Mouse (Mus musculus): Measurements from ENCODE around the gene Mdm2. TPM values are rescaled to one million over a fixed set of nuclear protein-coding genes. Genes with fewer than 3 reads are reported as not detected.

Mdm2 gene
- total and polyA plus RNA-seq, 3 experiments, result 79.8 to 136 (median 112) TPM

DNA sequence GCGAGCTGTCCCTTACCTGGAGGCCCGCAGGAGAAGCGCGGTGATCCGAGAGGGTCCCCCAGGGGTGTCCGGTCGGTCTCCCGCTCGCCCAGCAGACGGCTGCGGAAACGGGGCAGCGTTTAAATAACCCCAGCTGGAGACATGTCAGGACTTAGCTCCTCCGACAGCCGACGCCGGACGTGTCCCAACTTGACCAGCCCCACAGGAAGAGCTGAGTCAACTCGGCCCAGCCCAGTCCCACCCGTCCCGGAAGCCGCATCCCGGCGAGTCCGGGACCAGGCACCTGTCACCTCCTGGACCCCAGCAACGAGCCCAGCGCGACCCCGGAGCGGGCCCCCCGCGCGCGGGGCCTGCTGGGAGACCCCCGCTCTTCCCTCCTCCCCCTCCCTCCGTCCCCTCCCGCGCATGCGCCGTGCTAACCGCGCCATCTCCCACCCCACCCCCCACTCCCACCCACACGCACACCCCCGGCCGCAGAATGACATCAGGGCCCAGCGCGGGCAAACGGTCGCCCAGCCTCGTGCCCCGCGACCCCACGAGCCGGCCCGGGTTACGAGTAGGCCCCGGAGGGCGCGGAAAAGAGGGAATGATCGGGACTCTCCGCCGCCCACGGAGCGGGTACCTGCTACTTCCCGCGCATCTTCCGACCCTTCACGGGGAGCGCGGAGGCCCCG lies 491 bp downstream of the Mdm2 start:
- Histone ChIP-seq H3K4me3 (replicated peaks in 1 of 3; ENCODE audit: low read depth in 2 of 3, low read length in 2 of 3, poor library complexity in 1 of 3) (peak overlapping the region; percentile 84 to 99 (median 90)), H3K27ac (ENCODE audit: insufficient read depth, low read depth) (peak overlapping the region; percentile 100), H3K27me3 (replicated peaks) (no peaks in the 10 kb centered on the region), H3K79me2 (replicated peaks; ENCODE audit: control insufficient read depth, extremely low read depth, insufficient read depth, poor library complexity, severe bottlenecking) (peaks cover 45% of the 10 kb centered on the region), H3K4me2 (ENCODE audit: insufficient read depth, low read depth, poor library complexity, severe bottlenecking) (no peak overlapping the region), H3K9ac (ENCODE audit: insufficient read depth, low read depth) (peak overlapping the region; percentile 100), H3K4me1 (ENCODE audit: control insufficient read depth in 1 of 2, insufficient read depth in 2 of 2) (peaks cover 22 to 47% of the 10 kb centered on the region in 2 experiments), H3K36me3 (replicated peaks in 1 of 2; ENCODE audit: control insufficient read depth in 1 of 2, insufficient read depth in 1 of 2, low read length in 1 of 2) (peaks cover 20 to 33% of the 10 kb centered on the region in 2 experiments), H3K9me3 (replicated peaks; ENCODE audit: low read length) (no peaks in the 10 kb centered on the region)
- in situ Hi-C loops (cut with MboI; ENCODE audit: low pct_ligation_motif_present, low pct_unique_long_range_greater_than_20kb, low sequenced_read_pairs), result no loop called here
- dilution Hi-C loops (cut with MboI; ENCODE audit: extremely low pct_ligation_motif_present, extremely low pct_unique_long_range_greater_than_20kb, low sequenced_read_pairs), result no loop called here
- peak; percentile 82 for DNase-seq (ENCODE audit: extremely low read depth)
- peak; percentile 90 for TF ChIP-seq TBP (conservative IDR thresholded peaks at IDR 0.05; ENCODE audit: low read depth, low read length)
- TF ChIP-seq UBTF (IDR thresholded peaks at IDR 0.05; ENCODE audit: low read depth, low read length), result peak; percentile 82; the same call in 1 of the 2 replicates
- TF ChIP-seq ZNF384 (IDR thresholded peaks at IDR 0.05; ENCODE audit: low read depth, low read length), result peak; percentile 33
- 0 out of 2 replicates have a peak, but pooled peaks have one; percentile 33 for TF ChIP-seq MAX (IDR thresholded peaks at IDR 0.05; ENCODE audit: low read length)
- TF ChIP-seq POLR2AphosphoS2 (IDR thresholded peaks at IDR 0.05; ENCODE audit: low read depth, low read length), result peak; percentile 49; the same call in 1 of the 2 replicates
- TF ChIP-seq CHD1 (IDR thresholded peaks at IDR 0.05; ENCODE audit: low read depth, low read length), result peak; percentile 99
- TF ChIP-seq MAZ (IDR thresholded peaks at IDR 0.05; ENCODE audit: low read depth, low read length), result no peak; the same call in 1 of the 2 replicates
- no peak for TF ChIP-seq CTCF (conservative IDR thresholded peaks at IDR 0.05 in 1 of 2, IDR thresholded peaks at IDR 0.05 in 1 of 2; ENCODE audit: low read depth in 2 of 2, low read length in 2 of 2)
- TF ChIP-seq POLR2A (IDR thresholded peaks at IDR 0.05; ENCODE audit: low read depth, low read length), result peak; percentile 95
- peak; percentile 97 for TF ChIP-seq SIN3A (IDR thresholded peaks at IDR 0.05; ENCODE audit: low read length)
- no peak for TF ChIP-seq ZC3H11A (IDR thresholded peaks at IDR 0.05; ENCODE audit: low read depth, low read length)
- TF ChIP-seq NRF1 (IDR thresholded peaks at IDR 0.05; ENCODE audit: low read depth, low read length), result peak; percentile 80
- TF ChIP-seq MEF2A (IDR thresholded peaks at IDR 0.05; ENCODE audit: borderline replicate concordance, low read depth, low read length), result peak; percentile 95
- peak; percentile 96 for TF ChIP-seq IRF4 (IDR thresholded peaks at IDR 0.05; ENCODE audit: low read depth, low read length)
- TF ChIP-seq USF2 (conservative IDR thresholded peaks at IDR 0.05; ENCODE audit: low read depth, low read length), result no peak
- no peak; the same call in 1 of the 2 replicates for TF ChIP-seq RCOR1 (conservative IDR thresholded peaks at IDR 0.05; ENCODE audit: low read depth, low read length)
- no peak; the same call in none of the 2 replicates for TF ChIP-seq RAD21 (IDR thresholded peaks at IDR 0.05; ENCODE audit: low read depth, low read length)
- peak; percentile 91 for TF ChIP-seq ELF1 (IDR thresholded peaks at IDR 0.05; ENCODE audit: low read depth, low read length)
- TF ChIP-seq MAFK (IDR thresholded peaks at IDR 0.05; ENCODE audit: insufficient replicate concordance, low read length), result peak; percentile 77; the same call in 1 of the 2 replicates
- TF ChIP-seq GABPA (IDR thresholded peaks at IDR 0.05; ENCODE audit: insufficient replicate concordance, low read depth, low read length), result no peak
- TF ChIP-seq ETS1 (conservative IDR thresholded peaks at IDR 0.05; ENCODE audit: low read depth, low read length), result peak; percentile 91
- peak; percentile 81 for TF ChIP-seq MXI1 (IDR thresholded peaks at IDR 0.05; ENCODE audit: low read depth, low read length)
- peak; percentile 90 for TF ChIP-seq NELFE (IDR thresholded peaks at IDR 0.05; ENCODE audit: low read depth, low read length)
- 0 out of 2 replicates have a peak, but pooled peaks have one; percentile 40 for TF ChIP-seq KAT2A (IDR thresholded peaks at IDR 0.05; ENCODE audit: insufficient replicate concordance, low read length)
- no peak; the same call in none of the 2 replicates for TF ChIP-seq CHD2 (IDR thresholded peaks at IDR 0.05; ENCODE audit: low read length)
- no peak for TF ChIP-seq PAX5 (IDR thresholded peaks at IDR 0.05; ENCODE audit: low read length)
- no peak for TF ChIP-seq JUN (IDR thresholded peaks at IDR 0.05; ENCODE audit: insufficient read depth, low read depth, low read length)
- no peak for TF ChIP-seq E2F4 (IDR thresholded peaks at IDR 0.05; ENCODE audit: insufficient replicate concordance, low read depth, low read length)
- TF ChIP-seq ZMIZ1 (IDR thresholded peaks at IDR 0.05; ENCODE audit: low read depth, low read length), result peak; percentile 97
- TF ChIP-seq JUND (conservative IDR thresholded peaks at IDR 0.05; ENCODE audit: low read depth, low read length), result peak; percentile 60; the same call in 1 of the 2 replicates
- peak; percentile 95 for TF ChIP-seq TCF12 (IDR thresholded peaks at IDR 0.05; ENCODE audit: low read depth, low read length)
- TF ChIP-seq EP300 (IDR thresholded peaks at IDR 0.05; ENCODE audit: low read length), result peak; percentile 77
- TF ChIP-seq HCFC1 (IDR thresholded peaks at IDR 0.05; ENCODE audit: low read depth, low read length), result peak; percentile 72
- peak; percentile 44; the same call in 1 of the 2 replicates for TF ChIP-seq BHLHE40 (IDR thresholded peaks at IDR 0.05; ENCODE audit: low read depth, low read length)
- no peak for TF ChIP-seq SMC3 (IDR thresholded peaks at IDR 0.05; ENCODE audit: low read depth, low read length)
- no peak for TF ChIP-seq ZKSCAN1 (IDR thresholded peaks at IDR 0.05; ENCODE audit: borderline replicate concordance, low read depth, low read length)
- TF ChIP-seq MYC (IDR thresholded peaks at IDR 0.05; ENCODE audit: low read depth, low read length), result peak; percentile 55; the same call in 1 of the 2 replicates
- no peak for TF ChIP-seq USF1 (IDR thresholded peaks at IDR 0.05; ENCODE audit: low read depth, low read length)
